Mouse (Mus musculus) cerebellum, postnatal 14 days (tissue): Measurements from ENCODE around the gene Eml4.

Experiments used
- DNase-seq, 2 experiments: peaks; one replicate each; pipeline ENCODE4 v3.0.0; 2021; ENCODE audit warnings: mixed read lengths in 2 of 2

Eml4 gene

DNA sequence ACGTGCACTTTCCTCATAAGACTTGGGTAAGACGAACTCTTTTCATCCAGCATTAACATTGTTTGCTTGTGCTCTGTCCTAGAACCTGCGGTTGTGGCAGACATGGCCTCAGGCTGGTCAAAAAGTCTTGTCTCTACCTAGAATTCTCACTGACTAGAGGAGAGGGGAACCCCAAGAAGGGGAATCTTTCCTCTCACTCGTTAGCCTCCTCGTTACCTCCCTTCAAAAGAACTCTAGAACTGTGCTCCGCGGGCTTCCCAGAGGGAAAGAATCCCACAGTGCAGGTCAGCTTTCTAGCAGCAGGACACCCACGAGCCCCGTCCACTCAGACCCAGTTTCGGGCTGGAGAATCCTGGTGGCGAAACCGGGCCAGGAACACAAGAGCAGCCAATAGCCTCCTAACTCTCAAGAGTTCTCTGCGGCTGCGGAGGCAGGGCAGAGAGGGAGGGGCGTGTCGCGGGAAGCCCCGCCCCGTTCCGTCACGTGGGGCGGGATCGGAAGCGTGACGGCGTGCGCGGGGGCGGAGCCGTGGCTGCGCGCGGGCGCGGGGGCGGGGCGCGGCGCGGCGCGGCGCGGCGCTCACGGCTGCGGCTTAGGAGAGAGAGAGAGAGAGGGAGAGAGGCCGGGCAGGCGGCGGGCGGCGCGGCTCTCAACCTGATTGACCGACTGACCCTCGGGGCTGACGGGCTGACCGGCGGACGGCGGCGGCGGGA, at the start of gene Eml4:
Gene Eml4 (plus strand): TSS at position 553 of the 713 bp plus-strand sequence.
- peak; percentile 96 to 97 for DNase-seq

DNA sequence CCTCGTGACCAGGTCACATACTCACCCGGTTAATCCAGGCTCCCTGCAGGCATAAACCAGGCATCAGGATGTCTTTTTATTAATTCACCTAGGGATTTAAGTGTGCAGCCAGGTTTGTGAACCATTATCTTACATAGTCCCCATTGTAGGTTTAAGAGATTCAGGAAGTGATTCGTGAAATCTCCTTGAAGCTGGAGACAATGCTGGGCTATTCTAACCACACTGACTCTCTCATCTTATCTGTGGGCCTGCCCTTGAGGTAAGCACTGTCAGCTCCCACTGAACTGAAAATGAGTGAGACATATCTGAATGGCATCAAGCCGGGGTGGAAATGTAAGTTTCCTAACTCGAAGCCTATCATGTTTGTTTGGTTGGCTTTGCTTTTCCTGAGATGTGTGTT, 49.3 kb upstream of the Eml4 start:
- no peak for DNase-seq

DNA sequence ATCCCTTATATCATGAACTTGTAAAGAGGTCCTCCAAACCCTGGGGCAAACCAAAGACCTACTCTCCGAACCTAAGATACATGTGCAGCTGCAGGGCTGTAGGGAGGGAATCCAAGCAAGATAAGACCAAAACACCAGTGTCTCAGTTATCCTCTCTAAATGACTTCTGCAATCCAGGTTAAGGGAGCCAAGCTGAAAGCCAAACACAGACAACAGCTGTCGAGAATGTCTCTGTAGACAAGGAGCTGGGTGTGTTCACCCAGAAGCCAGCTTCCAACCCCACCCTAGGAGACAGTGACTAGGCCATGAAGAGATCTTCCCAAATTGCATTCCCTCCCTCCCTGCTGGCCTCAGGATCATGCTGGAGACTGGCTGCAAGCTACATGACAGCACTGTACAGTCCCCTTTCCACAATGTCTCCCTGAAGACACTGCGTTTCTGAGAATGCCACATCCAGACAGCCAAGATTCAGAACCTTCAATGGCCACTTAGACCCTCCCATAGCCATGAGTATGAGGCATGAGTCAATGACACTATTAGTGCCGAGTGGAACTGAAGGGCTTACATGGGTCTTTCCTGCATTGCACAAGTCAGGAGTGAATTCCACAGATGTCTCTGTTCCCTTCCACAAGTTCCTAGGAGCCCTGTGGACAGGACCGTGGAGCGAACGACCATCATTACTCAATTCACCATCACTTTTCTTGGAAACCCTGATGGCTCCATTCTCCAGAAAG, 46.5 kb upstream of the Eml4 start:
- DNase-seq, result no peak

DNA sequence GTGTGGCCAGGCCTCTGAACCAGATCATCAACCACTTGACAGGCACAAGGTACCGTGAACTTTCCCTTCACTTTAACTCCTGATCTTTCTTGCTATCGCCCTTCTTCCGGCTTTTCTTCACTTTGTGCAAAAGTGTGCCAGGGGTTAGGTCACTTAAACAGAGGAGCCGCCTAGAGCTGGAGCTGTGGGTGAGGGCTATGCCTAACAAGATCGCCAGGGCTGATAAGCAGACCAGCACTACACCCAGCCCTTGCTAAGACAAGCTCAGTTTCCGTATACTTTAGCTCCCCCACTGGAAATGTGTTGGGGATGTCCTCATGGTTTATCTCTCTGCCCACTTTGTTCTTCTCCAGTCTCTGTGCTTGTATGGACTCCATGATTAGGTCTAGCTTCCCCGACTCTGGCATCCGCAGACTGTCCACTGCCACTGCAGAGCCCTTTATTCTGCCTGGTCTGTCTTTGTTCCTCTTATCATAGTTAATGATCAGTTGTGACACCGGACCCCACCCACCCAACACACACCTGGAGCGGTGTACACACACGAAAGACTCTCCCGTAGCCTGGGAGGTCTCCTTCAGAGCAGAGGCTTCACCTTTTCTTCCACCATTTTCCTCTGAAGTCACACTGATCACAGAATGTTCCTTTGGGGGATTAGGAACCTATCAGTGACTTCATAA, 43.6 kb upstream of the Eml4 start:
- DNase-seq, result no peak

DNA sequence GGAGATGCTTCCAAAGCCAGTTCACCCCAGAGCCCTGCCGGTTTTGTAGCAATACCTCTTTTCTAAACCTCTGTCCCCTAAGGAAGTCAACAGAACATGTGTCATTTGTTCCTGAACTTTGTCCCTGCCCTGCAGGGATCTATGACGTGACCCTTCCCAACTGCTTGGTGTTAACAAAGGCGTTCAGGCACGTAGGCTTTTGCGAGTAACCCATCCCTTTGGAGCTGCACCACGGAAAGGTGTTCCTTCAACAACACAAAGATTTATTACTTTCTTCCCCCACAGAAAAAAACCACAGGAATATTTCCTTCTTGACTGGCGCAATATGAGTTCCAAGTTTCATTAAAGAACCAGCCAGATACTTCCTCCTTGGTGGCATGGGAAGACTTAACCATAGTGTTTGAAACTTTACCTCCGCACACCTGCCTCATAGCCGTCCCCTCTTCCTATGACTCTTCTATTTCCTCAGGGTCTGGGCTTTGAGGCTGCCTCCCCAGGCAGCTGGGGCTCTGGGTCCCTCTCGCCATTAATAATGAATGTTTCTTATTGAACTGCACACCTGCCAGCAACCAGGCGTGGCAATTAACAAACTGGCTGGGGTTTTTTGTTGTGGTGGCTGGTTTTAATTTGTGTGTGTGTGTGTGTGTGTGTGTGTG, 43.0 kb upstream of the Eml4 start:
- DNase-seq, result no peak

DNA sequence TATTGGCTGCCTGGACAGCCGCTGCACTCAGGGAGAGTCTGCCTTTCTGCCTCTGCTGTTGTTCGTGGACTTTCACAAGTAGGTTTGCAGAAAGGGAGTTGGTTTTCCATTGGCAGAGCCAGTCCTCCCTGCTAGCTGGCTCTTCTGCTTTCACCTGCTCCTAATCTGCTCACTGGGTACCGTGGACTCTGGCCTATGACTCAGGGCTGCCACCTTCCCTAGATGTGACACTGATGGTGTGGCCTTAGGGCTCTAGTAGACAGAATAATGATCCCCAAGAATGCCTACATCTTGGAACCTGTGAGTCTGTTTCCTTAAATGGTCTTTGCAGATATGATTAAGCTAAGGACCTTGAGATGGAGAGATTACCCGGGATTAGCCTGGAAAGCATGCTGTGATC, 42.3 kb upstream of the Eml4 start:
- no peak for DNase-seq

DNA sequence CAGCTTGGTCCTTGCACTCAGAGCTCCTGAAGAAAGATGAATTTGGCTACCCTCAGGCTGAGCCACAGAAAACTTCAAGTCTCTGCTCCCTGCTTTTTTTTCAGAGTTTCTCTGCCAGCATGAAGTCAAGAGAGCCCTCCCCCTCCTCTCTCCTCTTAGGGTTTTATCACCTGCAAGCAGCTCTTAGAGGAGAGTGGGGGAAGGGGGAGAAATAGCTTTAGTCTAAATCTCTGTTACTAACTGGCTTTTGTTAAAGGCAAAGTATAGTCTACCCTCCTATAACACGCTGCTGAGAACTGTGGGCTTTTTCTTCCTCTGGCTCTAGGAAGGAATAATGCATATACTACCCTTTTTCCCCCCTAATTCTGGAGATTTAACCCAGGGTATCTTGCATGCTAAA, 41.5 kb upstream of the Eml4 start:
- no peak for DNase-seq

DNA sequence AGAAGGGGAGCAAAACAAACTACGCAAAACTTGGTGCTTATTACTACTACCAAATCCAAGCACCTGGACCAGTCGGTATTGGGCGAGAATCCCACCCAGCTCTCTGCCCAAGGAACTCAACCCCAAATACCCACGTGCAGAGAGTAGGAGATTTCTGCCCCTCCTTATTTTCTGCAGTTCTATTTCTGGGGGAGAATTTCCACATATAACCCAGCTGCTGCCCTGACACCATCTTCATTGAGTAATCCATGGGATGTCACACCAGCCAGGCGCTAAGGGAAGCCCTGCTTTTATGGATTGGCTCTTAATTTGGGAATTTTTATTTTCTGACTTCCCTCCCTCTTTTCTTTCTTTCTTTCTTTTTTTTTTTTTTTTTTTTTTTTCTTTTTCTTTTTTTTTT, 38.9 kb upstream of the Eml4 start:
- DNase-seq, result no peak

DNA sequence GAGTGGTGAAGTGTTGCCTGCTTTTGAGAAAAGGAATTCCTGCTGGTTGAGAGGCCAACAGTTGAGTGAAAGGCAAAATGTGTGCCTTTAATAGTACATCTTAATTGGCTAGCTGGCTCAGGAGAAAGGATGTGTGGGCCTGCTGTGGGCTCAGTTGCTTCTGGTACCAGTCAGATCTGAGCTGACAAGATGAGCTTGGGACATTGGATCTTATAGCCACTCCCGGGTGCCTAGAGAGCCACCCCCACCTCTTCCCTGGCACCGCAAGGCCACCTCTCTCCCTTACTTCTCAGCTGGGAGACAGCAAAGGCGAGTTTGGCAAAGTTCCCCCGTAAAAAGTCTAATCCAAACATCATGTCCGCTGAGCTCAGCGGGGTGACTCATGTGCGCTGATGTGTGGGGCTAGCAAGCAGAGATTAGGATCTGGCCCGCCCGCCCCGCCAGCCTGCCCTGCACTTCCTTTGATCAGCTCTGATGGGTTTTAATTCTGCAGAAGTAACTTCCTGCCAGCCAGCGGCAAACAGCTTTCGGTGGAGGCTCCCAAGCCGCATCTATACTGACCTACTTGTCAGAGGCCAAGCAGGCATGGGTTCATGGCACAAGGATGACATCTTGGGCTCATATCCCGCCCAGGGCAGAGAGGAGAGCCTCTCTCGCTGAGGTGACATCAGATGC, 38.4 kb upstream of the Eml4 start:
- peak; percentile 23 to 26 for DNase-seq

DNA sequence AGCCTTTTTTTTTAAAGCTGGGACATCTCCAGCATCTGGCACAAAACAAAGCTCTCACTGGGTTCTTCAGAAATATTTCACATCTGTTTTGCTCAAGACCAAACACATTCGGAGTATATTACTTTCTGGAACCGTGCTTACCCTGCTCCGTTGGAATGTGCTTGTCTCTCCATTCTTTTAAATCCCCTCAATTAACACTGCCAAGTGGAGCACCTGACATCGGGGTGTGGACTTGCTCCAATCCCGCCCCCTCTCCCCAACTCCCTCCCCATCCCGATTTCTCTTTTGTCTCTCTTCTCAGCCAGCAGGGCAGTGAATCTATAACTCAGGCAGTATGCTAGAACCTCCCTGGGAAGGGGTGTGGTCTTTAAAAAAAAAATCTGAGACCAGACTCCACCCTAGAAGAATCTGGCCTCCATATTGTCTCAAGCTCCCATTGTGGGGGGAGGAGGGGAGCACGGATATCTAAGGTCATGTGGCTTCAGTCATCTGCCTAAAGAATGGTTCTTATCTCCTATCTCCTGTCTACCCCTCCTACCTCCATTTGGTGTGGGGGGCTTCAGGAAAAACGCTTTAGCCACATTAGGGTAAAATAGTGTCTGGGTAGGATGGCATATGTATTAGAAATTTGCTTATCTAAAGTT, 37.6 kb upstream of the Eml4 start:
- no peak for DNase-seq

DNA sequence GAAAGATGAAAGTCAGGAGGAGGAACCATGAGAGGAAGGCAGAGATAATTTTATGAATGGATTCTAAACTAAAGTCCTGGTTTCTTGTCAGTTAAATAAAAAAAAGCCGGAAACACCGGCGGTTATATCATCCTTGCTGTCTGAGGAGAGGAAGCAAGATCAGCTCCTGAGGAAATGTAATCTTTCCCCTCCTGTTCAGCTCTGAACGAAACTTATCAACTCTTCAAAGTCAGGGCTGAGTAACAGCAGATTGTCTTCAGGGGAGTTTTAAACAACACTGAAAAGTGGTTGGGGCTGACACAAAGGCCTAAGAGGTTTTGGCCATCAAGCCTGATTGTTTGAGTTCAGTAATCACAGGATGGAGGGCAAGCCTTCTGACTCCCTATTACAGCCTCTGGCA, 35.3 kb upstream of the Eml4 start:
- no peak for DNase-seq

DNA sequence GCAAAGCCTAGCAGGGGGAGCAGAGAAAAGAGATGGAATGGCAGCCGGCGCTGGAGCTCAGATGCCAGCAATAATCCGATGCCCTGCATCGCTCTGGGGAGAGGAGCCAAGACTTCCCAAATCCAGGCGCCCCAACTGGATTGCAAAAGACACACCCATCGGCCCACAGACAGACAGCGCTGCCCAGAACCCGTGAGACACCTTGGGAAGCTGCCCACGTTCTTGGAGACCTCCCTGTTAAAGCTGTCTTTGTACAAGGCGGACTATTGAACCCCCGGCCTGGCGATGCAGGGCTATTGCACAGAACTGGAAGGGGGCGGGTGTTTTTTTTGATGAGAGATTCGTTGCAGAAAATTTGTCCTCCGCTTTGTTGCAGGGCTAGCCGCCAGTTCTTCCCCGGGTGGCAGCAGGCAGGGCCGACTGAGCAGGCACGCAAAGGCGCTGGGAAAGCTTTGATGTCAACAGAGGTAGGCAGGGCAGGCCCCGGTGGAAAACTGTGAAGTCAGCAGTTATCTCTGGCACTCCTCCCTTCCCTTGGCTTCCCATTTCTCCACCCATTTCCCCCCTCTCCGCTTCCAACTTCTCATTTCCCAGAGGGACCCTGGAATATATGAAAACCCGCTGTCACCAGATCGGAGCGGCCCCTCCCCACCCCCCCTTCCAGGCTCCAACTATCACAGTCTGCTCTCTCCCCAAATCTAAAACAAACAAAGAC, 28.0 kb upstream of the Eml4 start:
- DNase-seq, result peak; percentile 46 to 48

DNA sequence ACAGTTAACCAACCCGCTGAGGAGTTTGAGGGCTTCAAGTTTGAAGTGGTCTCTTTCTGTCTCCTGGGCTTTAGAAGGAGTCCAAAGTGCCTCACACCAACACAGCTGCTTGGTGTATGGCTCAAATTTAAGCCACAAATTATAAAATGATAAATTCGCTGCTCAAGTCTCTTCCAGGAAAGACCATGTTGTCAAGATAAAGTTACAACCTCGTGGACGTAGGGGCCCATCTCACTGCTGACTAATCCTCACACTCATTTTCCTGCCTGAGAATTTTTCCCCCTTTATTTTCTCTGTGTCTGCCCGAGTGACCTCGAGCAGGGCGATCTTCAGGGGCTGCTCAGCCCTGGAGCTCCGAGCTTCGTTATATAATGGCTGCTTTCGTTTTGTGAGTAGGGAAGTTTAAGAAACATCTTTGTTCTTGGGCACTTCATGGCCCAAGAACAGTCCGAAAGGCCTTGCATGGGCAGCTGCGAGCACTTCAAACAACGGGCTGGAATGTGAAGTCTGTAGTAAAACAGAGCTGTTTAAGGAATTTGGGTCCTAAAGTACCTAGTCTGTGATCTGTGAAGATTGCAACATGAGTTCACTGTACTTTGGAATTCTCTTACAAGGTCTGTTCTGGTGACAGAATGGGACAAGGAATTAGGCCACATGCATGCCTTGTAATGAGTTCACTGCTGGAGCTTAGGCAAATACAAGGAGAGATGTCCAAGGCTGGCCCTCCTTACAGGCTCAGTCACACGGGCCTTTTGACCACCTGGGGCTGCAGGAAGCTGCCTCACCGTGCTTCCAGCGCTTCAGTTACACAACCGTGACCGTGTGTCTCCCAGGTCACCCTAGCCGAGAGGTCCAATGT, 27.1 kb upstream of the Eml4 start:
- no peak for DNase-seq

DNA sequence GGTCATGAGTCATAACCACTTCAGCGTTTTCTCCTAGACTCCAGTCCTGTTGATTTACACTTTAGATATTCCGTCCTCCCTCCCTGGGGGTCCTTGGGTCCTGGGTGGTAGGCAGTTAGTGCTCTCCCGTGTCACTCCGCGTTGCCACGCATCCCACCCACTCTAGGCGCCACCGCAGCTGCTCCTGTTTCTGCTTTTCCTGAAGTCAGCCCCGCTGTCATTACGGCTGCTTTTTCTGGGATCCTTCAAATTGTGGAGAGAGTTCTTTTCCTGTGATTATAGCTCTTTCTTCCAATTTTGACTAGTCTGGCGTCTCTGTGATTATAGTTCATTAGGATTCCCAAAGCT, 26.5 kb upstream of the Eml4 start:
- no peak for DNase-seq

DNA sequence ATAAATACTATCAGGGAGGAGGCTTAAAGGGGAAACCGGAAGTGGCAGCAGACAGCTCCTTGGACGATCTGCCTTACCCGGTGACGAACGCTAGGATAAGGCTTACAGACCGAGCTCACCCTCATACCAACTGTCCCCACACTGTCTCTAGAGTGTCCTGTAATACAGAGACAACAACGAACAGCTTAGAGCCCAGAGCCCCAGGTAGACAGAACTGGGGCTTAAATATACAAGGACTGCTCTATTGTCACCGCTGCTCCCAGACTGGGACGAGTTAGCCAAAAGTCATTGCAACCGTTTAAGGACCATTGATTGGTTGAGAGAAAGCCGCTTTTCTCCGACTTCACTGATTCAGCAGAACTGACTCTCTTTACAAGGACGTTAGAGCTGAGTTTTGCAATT, 15.5 kb upstream of the Eml4 start:
- no peak for DNase-seq

DNA sequence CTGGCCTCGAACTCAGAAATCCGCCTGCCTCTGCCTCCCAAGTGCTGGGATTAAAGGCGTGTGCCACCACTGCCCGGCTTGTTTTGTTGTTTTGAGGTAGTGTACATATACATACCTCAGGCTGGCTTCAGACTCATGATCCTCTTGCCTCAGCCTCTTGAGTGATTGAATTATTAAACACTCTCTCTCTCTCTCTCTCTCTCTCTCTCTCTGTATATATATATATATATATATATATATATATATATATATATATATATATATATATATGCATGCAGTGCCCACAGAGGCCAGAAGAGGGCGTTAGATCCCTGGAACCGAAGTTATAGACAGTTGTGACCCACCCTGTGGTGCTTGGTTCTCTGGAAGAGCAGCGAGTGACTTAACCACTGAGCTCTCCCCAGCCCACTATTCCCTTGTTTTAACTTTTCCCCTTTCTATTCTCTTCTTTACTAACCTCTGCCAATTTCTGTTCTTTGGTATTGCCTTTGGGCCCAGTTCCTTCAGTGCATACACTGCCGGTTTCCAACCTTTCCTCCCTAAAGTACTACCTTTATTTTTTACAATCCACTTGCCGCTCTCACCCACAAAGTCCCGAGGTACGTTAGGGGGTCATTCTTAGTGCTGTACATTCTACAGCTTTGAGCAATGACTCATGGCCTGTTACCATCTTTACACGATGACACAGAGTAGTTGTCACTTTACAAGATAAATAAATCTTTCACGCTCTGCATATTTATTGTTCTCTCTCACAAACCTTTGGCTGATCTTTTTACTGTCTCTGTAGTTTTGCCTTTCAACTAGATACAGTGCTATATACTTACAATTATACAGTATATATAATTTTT, 13.5 kb upstream of the Eml4 start:
- no peak for DNase-seq

DNA sequence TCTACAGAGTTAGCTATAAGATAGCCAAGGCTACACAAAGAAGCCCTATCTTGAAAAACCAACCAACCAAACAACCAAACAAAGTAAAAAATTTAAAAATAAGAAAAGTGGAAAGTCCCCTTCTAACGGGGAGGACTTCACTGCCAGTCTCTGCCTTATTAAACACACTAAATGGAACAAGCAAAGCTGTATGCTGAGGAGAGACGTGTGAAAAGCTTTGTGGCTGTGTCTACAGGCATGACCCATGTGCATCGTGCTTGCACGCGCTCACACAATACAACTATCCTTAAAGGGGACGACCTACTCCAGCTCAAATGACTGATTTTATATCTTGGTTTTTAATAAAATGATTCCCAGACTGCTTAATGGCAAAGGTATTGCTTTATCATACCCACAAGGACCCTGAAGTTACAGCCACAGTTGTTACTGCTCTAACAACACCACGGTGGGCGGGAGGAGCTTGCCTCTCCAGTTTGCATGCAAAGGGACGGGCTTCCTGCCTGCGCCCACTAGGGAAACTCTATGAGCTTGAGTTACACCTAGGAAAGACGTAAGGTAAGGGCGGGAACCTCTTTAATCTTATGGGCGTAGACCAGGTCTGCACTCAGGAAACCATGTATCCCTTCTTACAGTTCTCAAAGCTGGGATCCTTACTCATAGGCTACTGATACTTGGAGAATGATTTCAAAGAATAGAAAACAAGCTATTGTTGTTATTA, 11.2 kb upstream of the Eml4 start:
- no peak for DNase-seq

DNA sequence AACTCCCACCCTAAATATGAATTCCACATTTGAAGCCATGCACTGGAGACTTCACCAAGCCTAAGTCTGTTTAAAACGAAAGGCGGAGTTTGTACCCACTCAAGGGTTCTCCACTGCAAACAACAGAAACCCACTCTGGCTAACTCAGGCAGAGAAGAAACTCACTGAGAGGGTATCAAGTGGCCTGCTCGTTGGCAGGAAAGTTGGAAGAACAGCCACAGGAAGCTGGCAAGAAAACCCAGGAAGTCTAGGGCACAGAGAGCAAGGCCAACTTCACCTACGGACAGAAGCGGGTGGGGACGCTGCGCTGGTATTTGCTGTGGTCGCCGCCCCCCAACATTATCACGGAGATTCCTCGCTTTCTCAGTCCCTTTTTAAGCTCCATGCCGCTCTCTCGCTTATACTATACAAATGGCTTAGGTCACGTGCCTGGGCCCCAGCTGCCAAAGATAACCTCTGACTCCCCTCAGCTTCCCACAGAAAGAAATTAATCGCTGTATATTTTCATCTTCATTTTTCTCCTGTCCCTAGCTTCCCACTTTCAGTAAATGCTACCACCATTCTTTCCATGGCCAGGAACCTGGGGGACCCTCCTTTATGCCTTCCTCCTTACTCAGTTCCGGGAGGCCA, 9.7 kb upstream of the Eml4 start:
- no peak for DNase-seq

DNA sequence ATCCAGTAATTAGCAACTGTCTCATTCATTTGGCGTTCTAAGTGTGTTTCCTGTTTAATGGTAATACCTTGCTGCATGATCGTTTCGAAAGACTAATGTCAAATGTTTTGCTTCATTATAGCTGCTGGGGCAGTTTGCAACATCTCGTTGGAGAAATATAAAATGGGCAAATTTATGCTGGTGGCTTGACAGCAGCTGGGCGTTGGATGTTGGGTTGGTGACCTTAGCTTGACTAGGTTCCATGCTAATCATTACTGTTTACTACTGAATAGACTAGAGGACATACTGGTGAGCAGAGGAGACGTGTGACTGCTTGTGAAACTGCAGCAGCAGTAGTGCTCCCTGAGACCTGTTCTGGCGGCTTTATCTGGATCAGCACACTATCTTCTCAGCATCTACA, 6.5 kb upstream of the Eml4 start:
- no peak for DNase-seq
